Mouse (Mus musculus): ENCODE results near the gene Golph3.

The Golph3 gene

DNA sequence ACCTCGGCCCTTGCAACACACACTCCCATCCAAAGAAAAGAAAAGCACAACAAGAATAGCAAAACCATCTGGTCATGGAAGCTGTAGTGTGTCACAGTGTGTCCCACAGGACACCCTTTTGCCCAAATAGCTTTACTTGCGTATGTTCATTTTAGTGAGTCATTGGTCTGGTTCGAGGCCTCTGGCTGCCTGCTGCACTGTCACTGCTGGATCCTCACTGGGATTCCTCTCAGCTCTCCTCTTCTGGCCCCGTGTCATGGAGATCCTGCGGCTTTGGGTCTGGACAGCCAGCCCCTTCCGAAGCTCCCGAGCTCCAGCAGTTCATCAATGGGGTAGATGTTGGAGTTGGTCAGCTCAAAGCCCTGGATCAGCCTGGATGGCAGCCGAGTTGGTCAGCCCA, 2.8 kb upstream of the Golph3 start:
- DNase-seq (ENCODE audit: low read depth), result no peak

GRCm38 (mm10) chr15:12319889-12320288, 1.4 kb upstream of the Golph3 start:
- no peak for DNase-seq (ENCODE audit: low read depth)

DNA sequence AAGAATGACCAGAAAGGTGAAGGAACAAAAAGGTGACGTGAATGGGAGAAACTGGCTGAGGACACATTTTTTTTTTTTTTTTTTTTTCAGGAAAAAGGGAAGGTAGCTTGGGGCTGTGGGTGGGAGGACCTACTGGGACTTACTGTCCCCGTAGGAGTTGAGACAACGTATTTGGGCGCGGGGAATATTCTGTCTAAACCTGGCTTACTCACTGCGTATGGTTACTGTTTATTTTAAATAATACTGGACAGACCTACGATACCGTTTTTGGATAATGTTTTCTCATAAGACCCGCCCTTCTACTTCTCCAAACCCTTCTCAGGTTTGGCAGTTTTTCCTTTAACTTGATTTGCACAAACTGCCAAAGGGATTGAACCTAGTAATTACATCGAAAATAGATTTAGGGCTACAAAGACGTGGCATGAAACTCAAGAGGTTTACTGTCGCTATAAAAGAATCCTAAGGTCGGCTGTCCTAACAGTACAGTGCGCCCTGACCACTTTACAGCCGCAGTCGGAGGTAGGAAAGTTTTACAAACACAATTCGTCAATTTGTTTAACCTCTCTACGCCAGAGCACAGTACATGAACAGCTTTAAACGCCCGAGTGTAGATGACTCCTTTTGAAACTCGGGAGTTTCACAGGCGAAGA, 684 bp upstream of the Golph3 start:
- no peak for DNase-seq (ENCODE audit: low read depth)

DNA sequence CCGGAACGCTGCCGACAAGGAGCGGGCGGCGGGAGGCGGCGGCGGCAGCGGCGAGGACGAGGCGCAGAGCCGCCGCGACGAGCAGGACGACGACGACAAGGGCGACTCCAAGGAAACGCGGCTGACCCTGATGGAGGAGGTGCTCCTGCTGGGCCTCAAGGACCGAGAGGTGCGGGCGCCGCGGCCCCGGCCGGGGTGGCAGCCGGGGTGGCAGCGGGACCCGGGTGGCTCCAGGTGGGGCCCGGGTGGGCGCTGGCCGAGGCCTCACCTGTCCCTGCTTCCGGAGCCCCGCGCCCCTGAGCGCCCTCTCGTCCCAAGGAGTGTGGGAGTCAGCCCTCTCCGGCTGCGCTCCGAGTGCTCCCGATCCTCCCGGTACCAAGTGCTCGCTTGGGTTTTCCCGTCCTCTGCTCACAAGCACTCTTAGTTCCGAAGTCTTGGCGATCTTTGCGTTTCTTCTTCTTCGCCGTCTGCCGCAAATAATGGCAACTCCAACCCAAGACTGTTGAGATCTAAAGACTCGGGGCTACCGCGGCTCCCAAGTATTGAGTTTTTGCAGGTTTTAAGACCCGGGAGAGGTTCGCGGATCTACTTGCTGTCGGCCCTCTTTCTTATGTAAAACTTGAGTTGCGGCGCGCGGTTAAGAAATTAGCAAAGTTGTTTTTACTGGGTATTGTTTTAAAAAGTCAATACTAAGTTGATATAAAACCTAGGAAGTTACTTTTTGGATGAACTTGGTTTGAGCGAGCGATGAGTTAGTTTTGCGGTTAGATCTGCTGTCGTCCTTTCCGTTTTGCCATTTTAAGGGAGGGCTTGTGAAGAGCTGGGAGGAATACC, 755 bp downstream of the Golph3 start, which contains the start of gene 1810049J17Rik:
1810049J17Rik (minus strand) TSS at position 112 of the 834 bp plus-strand sequence.
- DNase-seq (ENCODE audit: low read depth), result no peak

DNA sequence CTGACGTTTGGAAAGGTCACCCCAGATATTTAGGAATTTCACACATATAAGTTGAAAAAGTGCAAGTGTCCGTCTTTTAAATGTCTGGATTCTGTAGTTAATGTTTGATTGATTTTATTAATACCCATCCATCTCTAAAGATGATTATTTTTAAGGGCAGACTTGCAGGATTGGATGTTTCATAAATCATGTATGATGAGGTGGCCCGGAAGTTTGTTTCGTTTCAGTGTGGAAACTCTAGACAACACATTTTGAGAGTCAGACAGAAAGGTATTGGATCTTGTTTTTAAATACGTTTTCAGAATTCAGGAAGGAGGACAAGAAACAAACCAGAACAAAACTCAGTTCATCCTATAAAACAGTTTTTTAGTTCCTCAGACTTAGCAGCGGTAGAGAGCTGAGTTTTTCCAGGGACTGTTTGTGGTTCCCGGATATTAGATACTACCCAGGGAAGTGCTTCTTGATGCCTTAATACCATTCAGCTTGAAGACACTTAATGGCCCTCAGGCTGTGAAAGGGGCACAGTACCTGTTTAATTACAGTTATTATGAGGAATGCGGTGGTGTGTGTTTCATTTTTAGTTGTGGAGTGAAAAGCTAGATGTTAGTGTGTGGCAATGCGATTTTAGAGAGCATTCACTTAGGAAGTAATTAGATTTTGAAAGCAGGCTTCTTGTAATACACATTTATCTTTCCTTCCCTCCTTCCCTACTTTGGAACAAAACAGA, 1.6 kb downstream of the Golph3 start:
- no peak for DNase-seq (ENCODE audit: low read depth)

GRCm38 (mm10) chr15:12324326-12324725, 3.1 kb downstream of the Golph3 start:
- no peak for DNase-seq (ENCODE audit: low read depth)

GRCm38 (mm10) chr15:12330389-12330788, 9.1 kb downstream of the Golph3 start:
- no peak for DNase-seq (ENCODE audit: low read depth)

GRCm38 (mm10) chr15:12330892-12331291, 9.6 kb downstream of the Golph3 start:
- DNase-seq (ENCODE audit: low read depth), result no peak

DNA sequence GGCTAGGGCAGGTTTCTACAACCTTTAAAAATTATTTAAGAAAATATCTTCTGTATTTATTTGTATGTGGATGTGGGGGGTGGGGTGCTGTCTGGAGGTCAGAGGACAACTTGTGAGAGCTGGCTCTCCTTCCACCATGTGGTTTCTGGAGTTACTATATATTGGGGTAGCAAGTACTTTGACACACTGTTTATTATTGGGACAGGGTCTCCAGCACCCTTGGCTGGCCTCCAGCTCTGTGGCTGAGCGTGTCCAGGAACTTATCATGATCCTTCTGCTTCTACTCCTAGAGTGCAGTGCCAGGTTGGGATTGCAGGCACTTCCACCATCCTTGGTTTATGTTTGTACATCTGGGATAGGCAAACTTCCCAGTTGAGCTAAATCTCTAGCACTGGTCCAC, 10.1 kb downstream of the Golph3 start:
- DNase-seq (ENCODE audit: low read depth), result no peak

- no peak for DNase-seq (ENCODE audit: low read depth)
These were observed 13.1 kb downstream of the Golph3 start for GRCm38 (mm10) chr15:12334381-12334780.

GRCm38 (mm10) chr15:12337030-12337778, 16.0 kb downstream of the Golph3 start:
- DNase-seq (ENCODE audit: low read depth), result no peak

- no peak for DNase-seq (ENCODE audit: low read depth)
These were observed 16.5 kb downstream of the Golph3 start for GRCm38 (mm10) chr15:12337779-12338137.

GRCm38 (mm10) chr15:12340536-12341400, 19.5 kb downstream of the Golph3 start:
- no peak for DNase-seq (ENCODE audit: low read depth)

GRCm38 (mm10) chr15:12341401-12341758, 20.1 kb downstream of the Golph3 start:
- no peak for DNase-seq (ENCODE audit: low read depth)

DNA sequence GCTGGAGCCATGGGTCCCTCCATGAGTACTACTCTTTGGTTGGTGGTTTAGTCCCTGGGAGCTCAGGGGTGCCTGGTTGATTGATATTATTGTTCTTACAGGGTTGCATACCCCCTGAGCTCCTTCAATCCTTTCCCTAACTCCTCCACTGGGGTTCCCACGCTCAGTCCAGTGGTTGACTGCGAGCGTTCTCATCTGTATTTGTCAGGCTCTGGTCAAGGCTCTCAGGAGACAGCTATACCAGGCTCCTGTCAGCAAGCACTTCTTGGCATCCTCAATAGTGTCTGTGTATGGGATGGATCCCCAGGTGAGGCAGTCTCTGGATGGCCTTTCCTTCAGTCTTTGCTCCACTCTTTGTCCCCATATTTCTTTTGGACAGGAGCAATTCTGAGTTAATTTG, 25.7 kb downstream of the Golph3 start:
- DNase-seq (ENCODE audit: low read depth), result no peak

DNA sequence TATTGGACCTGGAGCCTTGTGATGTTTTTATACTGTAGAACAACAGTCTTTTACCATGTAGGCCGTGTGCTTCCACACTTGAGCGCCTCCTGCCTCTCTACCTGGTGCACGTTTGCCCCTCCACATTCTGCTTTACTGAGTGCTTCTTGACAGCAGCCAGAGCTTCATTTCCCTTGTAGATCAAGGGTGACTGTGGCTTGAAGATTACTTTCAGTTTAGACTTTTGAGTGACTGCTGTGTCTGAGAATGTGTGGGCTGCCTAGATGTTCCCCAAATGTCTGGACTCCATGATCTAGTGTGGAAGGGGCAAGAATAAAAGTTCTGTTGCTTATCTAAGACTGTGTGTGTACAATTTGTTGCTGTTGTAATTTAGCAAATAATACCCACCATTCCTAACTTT, 27.7 kb downstream of the Golph3 start:
- no peak for DNase-seq (ENCODE audit: low read depth)

- no peak for DNase-seq (ENCODE audit: low read depth)
These were observed 28.6 kb downstream of the Golph3 start for GRCm38 (mm10) chr15:12349840-12350239.

DNA sequence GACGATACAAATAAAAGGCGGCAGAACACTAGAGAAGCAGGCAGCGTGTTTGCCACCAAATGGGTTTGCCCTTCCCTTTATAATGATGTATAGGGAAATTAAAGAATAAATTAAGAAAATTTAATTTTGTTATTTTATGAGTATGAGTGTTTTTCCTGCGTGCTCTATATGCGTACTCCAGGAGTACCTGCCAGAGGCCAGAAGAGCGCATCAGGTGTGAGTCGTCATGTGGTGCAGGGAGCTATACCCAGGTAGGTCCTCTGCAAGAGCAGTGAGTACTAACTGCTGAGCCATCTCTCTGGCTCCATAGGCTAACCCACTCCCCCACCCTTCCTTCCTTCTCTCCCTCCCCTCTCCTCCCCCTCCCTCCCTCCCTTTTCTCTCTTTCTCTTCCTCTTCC, 30.2 kb downstream of the Golph3 start:
- DNase-seq (ENCODE audit: low read depth), result no peak

- no peak for DNase-seq (ENCODE audit: low read depth)
These were observed 33.1 kb downstream of the Golph3 start for GRCm38 (mm10) chr15:12354281-12354810.

GRCm38 (mm10) chr15:12355261-12355660, 34.0 kb downstream of the Golph3 start:
- DNase-seq (ENCODE audit: low read depth), result no peak

- no peak for DNase-seq (ENCODE audit: low read depth)
These were observed 34.7 kb downstream of the Golph3 start for GRCm38 (mm10) chr15:12355907-12356306.

Data from fibroblast of lung, adult 2 months (primary cell).